Mouse (Mus musculus): ENCODE measurements around the gene Nmt1. TPM values are rescaled to one million over a fixed set of nuclear protein-coding genes. Genes with fewer than 3 reads are reported as not detected.
A peak's percentile ranks its signal among the peaks of the same experiment; 100 is the strongest.

Nmt1 gene
- polyA plus RNA-seq, 1 experiment from 2014 or later, result 56.8 TPM

- ATAC-seq (ENCODE audit: borderline replicate concordance, extremely low read depth, low FRiP score, low TSS enrichment), result no peak
- H3K4me3 ChIP-seq, result no peak overlapping the region
- H3K36me3 ChIP-seq, result peaks cover 7% of the 10 kb centered on the region; the same call in 1 of the 2 replicates
- 83% methylated on average over 7 of the region's 7 CpGs for WGBS
- no peak overlapping the region for H3K4me2 ChIP-seq
- H3K27ac ChIP-seq, result no peak overlapping the region
- peaks cover 48% of the 10 kb centered on the region for H3K4me1 ChIP-seq
- H3K9me3 ChIP-seq, result no peaks in the 10 kb centered on the region
- H3K9ac ChIP-seq, result no peak overlapping the region
- no peaks in the 10 kb centered on the region for H3K27me3 ChIP-seq
Observed at GRCm38 (mm10) chr11:103006286-103007000, 21.5 kb upstream of the Nmt1 start.

- peaks cover 48% of the 10 kb centered on the region for H3K4me1 ChIP-seq
- no peak for ATAC-seq (ENCODE audit: borderline replicate concordance, extremely low read depth, low FRiP score, low TSS enrichment)
- peaks cover 7% of the 10 kb centered on the region; the same call in 1 of the 2 replicates for H3K36me3 ChIP-seq
- 67% methylated on average over 6 of the region's 6 CpGs for WGBS
- no peaks in the 10 kb centered on the region for H3K27me3 ChIP-seq
- no peak overlapping the region for H3K9ac ChIP-seq
- H3K4me2 ChIP-seq, result no peak overlapping the region
- no peak overlapping the region for H3K4me3 ChIP-seq
- H3K9me3 ChIP-seq, result no peaks in the 10 kb centered on the region
- H3K27ac ChIP-seq, result no peak overlapping the region
Observed at GRCm38 (mm10) chr11:103007001-103007340, 21.0 kb upstream of the Nmt1 start.

GRCm38 (mm10) chr11:103008558-103008957 lies 19.4 kb upstream of the Nmt1 start:
- H3K4me1 ChIP-seq, result peaks cover 40% of the 10 kb centered on the region
- no peak overlapping the region for H3K4me2 ChIP-seq
- H3K27ac ChIP-seq, result peak overlapping the region; percentile 41
- 43% methylated on average over 7 of the region's 7 CpGs for WGBS
- H3K36me3 ChIP-seq, result peaks cover 15% of the 10 kb centered on the region
- H3K27me3 ChIP-seq, result no peaks in the 10 kb centered on the region
- H3K4me3 ChIP-seq, result no peak overlapping the region
- peak; percentile 62 for ATAC-seq (ENCODE audit: borderline replicate concordance, extremely low read depth, low FRiP score, low TSS enrichment)
- H3K9me3 ChIP-seq, result no peaks in the 10 kb centered on the region
- no peak overlapping the region for H3K9ac ChIP-seq

- Histone ChIP-seq H3K4me2 (no peak overlapping the region), H3K27ac (no peak overlapping the region; the same call in 1 of the 2 replicates), H3K4me3 (no peak overlapping the region), H3K36me3 (peaks cover 13% of the 10 kb centered on the region), H3K9ac (no peak overlapping the region), H3K27me3 (no peaks in the 10 kb centered on the region), H3K9me3 (no peaks in the 10 kb centered on the region), H3K4me1 (peaks cover 35% of the 10 kb centered on the region)
- ATAC-seq (ENCODE audit: borderline replicate concordance, extremely low read depth, low FRiP score, low TSS enrichment), result no peak
- WGBS, result 78% methylated on average over 8 of the region's 8 CpGs
Observed at GRCm38 (mm10) chr11:103009208-103009607, 18.8 kb upstream of the Nmt1 start.

DNA sequence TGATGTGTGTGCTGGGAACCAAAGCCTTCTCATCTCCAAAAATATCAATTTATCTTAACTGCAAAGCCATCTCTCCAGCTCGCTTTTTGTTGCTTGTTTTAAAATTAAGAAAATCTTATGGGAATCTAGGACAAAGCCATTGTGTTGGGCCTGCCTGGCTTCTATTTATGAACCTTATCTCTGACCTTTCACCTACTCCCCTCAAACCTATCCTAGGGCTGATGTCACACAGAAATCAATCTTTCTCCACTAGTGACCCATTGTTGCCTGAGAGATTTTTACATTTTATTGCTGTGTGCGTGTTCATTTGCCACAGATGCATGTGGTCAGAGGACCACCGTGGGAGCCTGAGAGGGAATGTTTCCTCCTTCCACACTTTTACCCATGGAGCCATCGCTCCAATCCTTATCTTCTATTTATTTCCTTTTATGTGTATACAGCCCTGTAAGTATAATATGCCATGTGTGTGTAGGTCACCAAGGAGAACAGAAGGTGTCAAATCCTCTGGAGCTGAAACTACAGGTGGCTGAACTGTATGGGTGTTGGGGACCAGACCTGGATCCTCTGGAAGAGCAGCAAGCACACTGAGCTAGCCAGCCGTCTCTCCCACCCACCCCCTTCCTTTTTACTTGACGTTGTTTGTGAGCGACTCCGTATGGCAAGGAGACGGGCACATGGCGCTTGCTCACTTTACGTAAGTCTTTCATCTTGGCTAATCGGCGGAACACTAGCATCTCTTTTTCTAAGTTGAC lies 17.4 kb upstream of the Nmt1 start:
- no peaks in the 10 kb centered on the region for H3K27me3 ChIP-seq
- no peak overlapping the region for H3K4me3 ChIP-seq
- no peak overlapping the region for H3K9ac ChIP-seq
- H3K4me2 ChIP-seq, result no peak overlapping the region
- no peak overlapping the region for H3K27ac ChIP-seq
- H3K4me1 ChIP-seq, result peaks cover 37% of the 10 kb centered on the region
- H3K9me3 ChIP-seq, result no peaks in the 10 kb centered on the region
- no peak for ATAC-seq (ENCODE audit: borderline replicate concordance, extremely low read depth, low FRiP score, low TSS enrichment)
- 66% methylated on average over 13 of the region's 13 CpGs for WGBS
- peaks cover 10% of the 10 kb centered on the region for H3K36me3 ChIP-seq

DNA sequence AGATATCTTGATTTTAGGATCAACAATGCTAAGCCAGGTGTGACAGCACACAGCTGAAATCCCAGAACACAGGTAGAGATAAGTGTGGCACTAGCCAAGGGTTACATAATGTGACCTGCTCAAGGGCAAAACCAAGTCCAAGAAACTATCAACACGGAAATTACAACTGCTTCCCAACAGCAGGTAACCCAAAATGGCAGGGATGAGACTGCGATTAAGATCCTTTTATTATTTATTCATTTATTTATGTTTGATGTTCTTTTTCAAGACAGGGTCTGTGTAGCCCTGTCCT lies 16.8 kb upstream of the Nmt1 start:
- no peak overlapping the region for H3K4me2 ChIP-seq
- no peak overlapping the region for H3K9ac ChIP-seq
- H3K4me3 ChIP-seq, result no peak overlapping the region
- H3K9me3 ChIP-seq, result no peaks in the 10 kb centered on the region
- peaks cover 42% of the 10 kb centered on the region for H3K4me1 ChIP-seq
- H3K36me3 ChIP-seq, result peaks cover 10% of the 10 kb centered on the region
- WGBS, result 74% methylated on average over 2 of the region's 2 CpGs
- H3K27ac ChIP-seq, result no peak overlapping the region
- ATAC-seq (ENCODE audit: borderline replicate concordance, extremely low read depth, low FRiP score, low TSS enrichment), result no peak
- H3K27me3 ChIP-seq, result no peaks in the 10 kb centered on the region

DNA sequence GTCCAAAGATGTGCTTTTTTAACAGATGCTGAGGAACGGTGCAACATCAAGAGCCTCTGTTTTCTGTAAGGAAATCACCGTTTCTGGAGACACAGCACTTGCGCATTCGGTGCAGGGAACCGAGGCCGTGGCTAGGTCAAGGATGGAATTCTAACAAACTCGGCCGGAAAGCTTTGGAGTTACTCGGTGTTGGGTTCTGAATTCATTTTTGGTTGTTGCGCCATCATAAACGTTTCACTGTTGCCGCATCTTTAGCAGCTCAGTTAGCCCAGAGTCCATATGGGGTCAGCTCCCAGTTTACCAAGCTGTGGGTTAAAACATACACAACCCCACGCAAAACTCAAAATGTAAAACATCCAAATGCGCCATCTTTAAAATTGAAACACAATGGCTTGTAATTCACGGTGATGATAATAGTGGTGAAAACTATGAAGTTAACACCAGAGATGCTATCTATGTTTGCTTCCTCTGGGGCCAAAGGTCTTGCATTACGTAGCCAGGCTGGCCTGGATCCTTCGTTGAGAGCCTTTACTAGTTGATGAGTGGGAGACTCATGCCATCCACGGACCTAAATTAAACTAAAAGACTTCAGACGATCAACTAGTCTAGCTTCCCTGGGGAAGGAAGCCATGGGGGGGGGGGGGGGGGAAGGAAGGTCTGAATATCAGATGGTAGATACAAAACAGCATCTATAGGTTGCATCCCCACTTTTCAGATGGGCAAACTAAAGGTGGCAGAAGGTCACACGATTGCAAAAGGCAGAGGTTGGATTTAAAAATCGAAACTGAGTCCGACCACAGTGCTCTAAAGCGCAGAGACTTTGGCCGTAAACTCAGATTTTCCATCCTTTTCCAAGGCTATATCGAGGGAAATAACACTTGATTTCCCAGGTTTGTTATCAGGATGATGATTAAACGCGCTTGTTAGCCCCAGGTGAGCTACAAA lies 11.8 kb upstream of the Nmt1 start:
- Histone ChIP-seq H3K4me2 (peak overlapping the region; percentile 63), H3K9me3 (no peaks in the 10 kb centered on the region), H3K4me1 (peaks cover 24% of the 10 kb centered on the region), H3K27me3 (no peaks in the 10 kb centered on the region), H3K27ac (peak overlapping the region; percentile 93), H3K9ac (peak overlapping the region; percentile 93), H3K36me3 (peaks cover 12% of the 10 kb centered on the region), H3K4me3 (peak overlapping the region; percentile 81)
- ATAC-seq (ENCODE audit: borderline replicate concordance, extremely low read depth, low FRiP score, low TSS enrichment), result no peak
- 30% methylated on average over 27 of the region's 27 CpGs for WGBS

- H3K27me3 ChIP-seq, result no peaks in the 10 kb centered on the region
- H3K9ac ChIP-seq, result peak overlapping the region; percentile 93
- H3K36me3 ChIP-seq, result peaks cover 13% of the 10 kb centered on the region
- H3K27ac ChIP-seq, result peak overlapping the region; percentile 93
- WGBS, result under 1% methylated on average over 39 of the region's 41 CpGs
- ATAC-seq (ENCODE audit: borderline replicate concordance, extremely low read depth, low FRiP score, low TSS enrichment), result peak; percentile 98
- H3K4me1 ChIP-seq, result peaks cover 24% of the 10 kb centered on the region
- no peaks in the 10 kb centered on the region for H3K9me3 ChIP-seq
- H3K4me3 ChIP-seq, result peak overlapping the region; percentile 81
- H3K4me2 ChIP-seq, result peak overlapping the region; percentile 63
Observed at GRCm38 (mm10) chr11:103016930-103017329, 11.1 kb upstream of the Nmt1 start.

DNA sequence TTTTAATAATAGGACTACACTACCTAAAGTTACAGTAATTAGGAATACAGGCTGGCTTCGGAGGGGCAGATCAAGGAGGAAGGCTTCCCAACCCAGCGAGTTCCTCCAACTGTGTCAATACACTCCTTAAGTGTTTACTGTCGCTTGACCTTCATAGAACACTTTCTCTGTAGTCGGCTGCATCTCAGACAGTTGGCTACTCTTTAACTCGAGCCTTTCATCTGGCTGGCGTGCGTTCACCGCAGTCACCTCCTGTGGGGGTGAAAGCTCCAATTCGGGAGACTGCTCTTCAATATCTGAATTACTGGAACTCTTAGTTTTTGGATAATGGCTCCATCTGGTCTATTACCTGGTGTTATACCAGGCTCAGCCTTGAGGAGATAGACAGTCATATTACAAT lies 10.3 kb upstream of the Nmt1 start:
- H3K4me1 ChIP-seq, result peaks cover 24% of the 10 kb centered on the region
- peaks cover 13% of the 10 kb centered on the region for H3K36me3 ChIP-seq
- no peaks in the 10 kb centered on the region for H3K9me3 ChIP-seq
- no peak overlapping the region for H3K4me3 ChIP-seq
- peak overlapping the region; percentile 16; the same call in 1 of the 2 replicates for H3K27ac ChIP-seq
- H3K9ac ChIP-seq, result no peak overlapping the region
- no peaks in the 10 kb centered on the region for H3K27me3 ChIP-seq
- WGBS, result 41% methylated on average over 9 of the region's 9 CpGs
- no peak overlapping the region for H3K4me2 ChIP-seq
- no peak for ATAC-seq (ENCODE audit: borderline replicate concordance, extremely low read depth, low FRiP score, low TSS enrichment)

DNA sequence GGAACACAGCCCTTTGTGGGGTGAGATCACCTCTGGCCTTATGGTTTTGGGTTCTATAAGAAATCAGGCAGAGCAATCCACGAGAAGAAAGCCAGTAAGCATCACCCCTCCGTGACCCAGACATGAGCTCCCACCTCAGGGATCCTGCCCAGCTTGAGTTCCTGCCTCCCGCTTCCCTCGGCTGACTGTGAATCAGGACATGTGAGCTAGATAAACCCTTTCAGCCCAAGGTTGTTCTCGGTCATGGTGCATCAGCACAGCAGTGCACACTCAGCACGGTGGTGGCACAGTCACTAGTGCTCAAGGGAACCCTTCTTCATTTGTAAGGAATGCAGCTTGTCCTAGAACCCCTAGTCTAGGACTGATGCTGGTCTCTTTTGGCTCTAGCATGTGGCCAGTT lies 9.1 kb upstream of the Nmt1 start:
- peaks cover 8% of the 10 kb centered on the region; the same call in 1 of the 2 replicates for H3K36me3 ChIP-seq
- H3K9me3 ChIP-seq, result no peaks in the 10 kb centered on the region
- no peak overlapping the region for H3K4me2 ChIP-seq
- no peak overlapping the region for H3K27ac ChIP-seq
- WGBS, result 64% methylated on average over 6 of the region's 6 CpGs
- H3K4me1 ChIP-seq, result peaks cover 24% of the 10 kb centered on the region
- no peak for ATAC-seq (ENCODE audit: borderline replicate concordance, extremely low read depth, low FRiP score, low TSS enrichment)
- H3K27me3 ChIP-seq, result no peaks in the 10 kb centered on the region
- H3K4me3 ChIP-seq, result no peak overlapping the region
- no peak overlapping the region for H3K9ac ChIP-seq

DNA sequence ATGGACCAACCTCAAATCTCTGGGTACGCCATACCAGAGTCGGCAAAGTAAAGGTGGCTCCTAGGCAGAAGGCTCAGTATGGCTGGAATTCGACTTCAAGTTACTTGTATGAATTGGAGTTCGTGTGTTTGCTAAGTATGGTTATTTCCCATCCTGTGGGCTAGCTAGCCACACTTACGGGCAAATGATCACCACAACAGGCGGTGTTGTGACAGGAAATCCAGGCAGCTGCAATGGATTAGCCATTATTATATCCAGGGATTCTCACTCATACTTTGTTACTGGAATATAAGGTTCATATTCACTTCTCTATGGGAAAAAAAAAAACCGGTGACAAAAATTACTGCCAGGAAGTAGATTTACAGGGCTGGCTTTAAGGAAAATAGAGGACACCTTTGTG lies 8.7 kb upstream of the Nmt1 start:
- Histone ChIP-seq H3K36me3 (peaks cover 8% of the 10 kb centered on the region; the same call in 1 of the 2 replicates), H3K4me2 (no peak overlapping the region), H3K9ac (no peak overlapping the region), H3K9me3 (no peaks in the 10 kb centered on the region), H3K4me3 (no peak overlapping the region), H3K27ac (no peak overlapping the region), H3K4me1 (peaks cover 24% of the 10 kb centered on the region), H3K27me3 (no peaks in the 10 kb centered on the region)
- ATAC-seq (ENCODE audit: borderline replicate concordance, extremely low read depth, low FRiP score, low TSS enrichment), result no peak
- WGBS, result 77% methylated on average over 7 of the region's 7 CpGs

Measured in lung, embryonic 15.5 days (tissue).